Mouse (Mus musculus) 416B (cell line): ENCODE measurements around the gene C1qb.

ENCODE experiments used
- DNase-seq: peaks from one replicate; pipeline ENCODE4 v3.0.0; 2011; ENCODE audit warnings: low read depth

The C1qb gene

GRCm38 (mm10) chr4:136886101-136886500 is at the start of gene C1qb:
C1qb (minus strand) TSS chr4:136886187.
- no peak for DNase-seq

GRCm38 (mm10) chr4:136934746-136935613 is 49.0 kb upstream of the C1qb start:
- DNase-seq = no peak

- DNase-seq = peak; percentile 11
Measured at GRCm38 (mm10) chr4:136930474-136930873, 44.5 kb upstream of the C1qb start.

- DNase-seq = peak; percentile 58
Measured at GRCm38 (mm10) chr4:136928928-136929327, 42.9 kb upstream of the C1qb start.

- no peak for DNase-seq
Measured at GRCm38 (mm10) chr4:136925804-136926203, 39.8 kb upstream of the C1qb start.

- peak; percentile 58 for DNase-seq
Measured at GRCm38 (mm10) chr4:136924529-136924928, 38.5 kb upstream of the C1qb start.

GRCm38 (mm10) chr4:136919526-136919925 is 33.5 kb upstream of the C1qb start:
- no peak for DNase-seq

GRCm38 (mm10) chr4:136918834-136919233 is 32.8 kb upstream of the C1qb start:
- no peak for DNase-seq

GRCm38 (mm10) chr4:136917165-136917524 is 31.2 kb upstream of the C1qb start:
- DNase-seq = no peak

- no peak for DNase-seq
Measured at GRCm38 (mm10) chr4:136916359-136917164, 30.6 kb upstream of the C1qb start.

- no peak for DNase-seq
Measured at GRCm38 (mm10) chr4:136912841-136913240, 26.9 kb upstream of the C1qb start.

GRCm38 (mm10) chr4:136911804-136912203 is 25.8 kb upstream of the C1qb start:
- DNase-seq = no peak

GRCm38 (mm10) chr4:136911211-136911646 is 25.2 kb upstream of the C1qb start:
- no peak for DNase-seq

GRCm38 (mm10) chr4:136907809-136908208 is 21.8 kb upstream of the C1qb start:
- no peak for DNase-seq

- DNase-seq = peak; percentile 69
Measured at GRCm38 (mm10) chr4:136907033-136907432, 21.0 kb upstream of the C1qb start.

GRCm38 (mm10) chr4:136904767-136905539 is 19.0 kb upstream of the C1qb start:
- no peak for DNase-seq

- DNase-seq = peak; percentile 23
Measured at GRCm38 (mm10) chr4:136899154-136899553, 13.2 kb upstream of the C1qb start.

GRCm38 (mm10) chr4:136898637-136899036 is 12.7 kb upstream of the C1qb start, which contains the start of gene C1qa:
C1qa (minus strand) TSS chr4:136898803.
- DNase-seq = no peak

- DNase-seq = no peak
Measured at GRCm38 (mm10) chr4:136898084-136898598, 12.2 kb upstream of the C1qb start.

GRCm38 (mm10) chr4:136896461-136896860 is 10.5 kb upstream of the C1qb start:
- DNase-seq = no peak

GRCm38 (mm10) chr4:136895861-136896260 is 9.9 kb upstream of the C1qb start:
- DNase-seq = no peak

GRCm38 (mm10) chr4:136894821-136895220 is 8.8 kb upstream of the C1qb start:
- DNase-seq = no peak
